Mouse (Mus musculus): ENCODE measurements around the gene S1pr4. TPM values are rescaled to one million over a fixed set of nuclear protein-coding genes. Genes with fewer than 3 reads are reported as not detected.
A peak's percentile ranks its signal among the peaks of the same experiment; 100 is the strongest.

S1pr4 gene
- polyA plus RNA-seq, 1 experiment from 2014 or later = 0.41 TPM

- Histone ChIP-seq H3K4me2 (replicated peaks) (no peak overlapping the region), H3K27ac (replicated peaks) (no peak overlapping the region), H3K9ac (replicated peaks) (no peak overlapping the region; the same call in 1 of the 2 replicates), H3K4me3 (no peak overlapping the region), H3K27me3 (peaks cover 75% of the 10 kb centered on the region), H3K36me3 (peaks cover 26% of the 10 kb centered on the region), H3K9me3 (no peaks in the 10 kb centered on the region), H3K4me1 (peaks cover 27% of the 10 kb centered on the region)
- ATAC-seq (ENCODE audit: low FRiP score, low read depth) = no peak
- WGBS = 61% methylated on average over 18 of the region's 18 CpGs
These were observed 29.5 kb downstream of the S1pr4 start for GRCm38 (mm10) chr10:81470454-81470853.

GRCm38 (mm10) chr10:81469253-81469652 lies 30.7 kb downstream of the S1pr4 start:
- 86% methylated on average over 5 of the region's 5 CpGs for WGBS
- no peak for ATAC-seq (ENCODE audit: low FRiP score, low read depth)
- no peak overlapping the region for H3K4me2 ChIP-seq (replicated peaks)
- peaks cover 39% of the 10 kb centered on the region for H3K4me1 ChIP-seq
- H3K27me3 ChIP-seq = peaks cover 76% of the 10 kb centered on the region
- no peaks in the 10 kb centered on the region for H3K9me3 ChIP-seq
- no peak overlapping the region for H3K27ac ChIP-seq (replicated peaks)
- peaks cover 26% of the 10 kb centered on the region for H3K36me3 ChIP-seq
- no peak overlapping the region for H3K9ac ChIP-seq (replicated peaks)
- H3K4me3 ChIP-seq = no peak overlapping the region

- Histone ChIP-seq H3K36me3 (peaks cover 26% of the 10 kb centered on the region), H3K4me1 (peaks cover 35% of the 10 kb centered on the region), H3K27me3 (peaks cover 85% of the 10 kb centered on the region), H3K9ac (replicated peaks) (no peak overlapping the region), H3K4me3 (no peak overlapping the region), H3K9me3 (no peaks in the 10 kb centered on the region), H3K27ac (replicated peaks) (no peak overlapping the region), H3K4me2 (replicated peaks) (no peak overlapping the region)
- ATAC-seq (ENCODE audit: low FRiP score, low read depth) = no peak
- 79% methylated on average over 16 of the region's 16 CpGs for WGBS
These were observed 32.2 kb downstream of the S1pr4 start for GRCm38 (mm10) chr10:81467670-81468235.

- peaks cover 29% of the 10 kb centered on the region for H3K4me1 ChIP-seq
- no peak overlapping the region for H3K27ac ChIP-seq (replicated peaks)
- H3K9me3 ChIP-seq = no peaks in the 10 kb centered on the region
- no peak overlapping the region for H3K4me2 ChIP-seq (replicated peaks)
- no peak overlapping the region for H3K4me3 ChIP-seq
- no peak overlapping the region for H3K9ac ChIP-seq (replicated peaks)
- no peak for ATAC-seq (ENCODE audit: low FRiP score, low read depth)
- H3K27me3 ChIP-seq = peaks cover 91% of the 10 kb centered on the region
- WGBS = 64% methylated on average over 14 of the region's 14 CpGs
- H3K36me3 ChIP-seq = peaks cover 28% of the 10 kb centered on the region
These were observed 33.1 kb downstream of the S1pr4 start for GRCm38 (mm10) chr10:81466881-81467280.

- peaks cover 95% of the 10 kb centered on the region for H3K27me3 ChIP-seq
- no peak for ATAC-seq (ENCODE audit: low FRiP score, low read depth)
- H3K9me3 ChIP-seq = no peaks in the 10 kb centered on the region
- no peak overlapping the region for H3K4me2 ChIP-seq (replicated peaks)
- peaks cover 29% of the 10 kb centered on the region for H3K36me3 ChIP-seq
- H3K4me3 ChIP-seq = no peak overlapping the region
- peaks cover 25% of the 10 kb centered on the region for H3K4me1 ChIP-seq
- H3K9ac ChIP-seq (replicated peaks) = no peak overlapping the region
- 76% methylated on average over 2 of the region's 2 CpGs for WGBS
- H3K27ac ChIP-seq (replicated peaks) = no peak overlapping the region
These were observed 33.9 kb downstream of the S1pr4 start for GRCm38 (mm10) chr10:81466066-81466465.

- WGBS = 2% methylated on average over 5 of the region's 5 CpGs
- H3K4me1 ChIP-seq = peaks cover 19% of the 10 kb centered on the region
- H3K27me3 ChIP-seq = peaks cover 95% of the 10 kb centered on the region
- peak; percentile 5; the same call in 1 of the 2 replicates for ATAC-seq (ENCODE audit: low FRiP score, low read depth)
- H3K9me3 ChIP-seq = no peaks in the 10 kb centered on the region
- no peak overlapping the region for H3K4me3 ChIP-seq
- H3K36me3 ChIP-seq = peaks cover 29% of the 10 kb centered on the region
- peak overlapping the region; percentile 58; the same call in 1 of the 2 replicates for H3K4me2 ChIP-seq (replicated peaks)
- H3K27ac ChIP-seq (replicated peaks) = no peak overlapping the region
- 0 out of 2 replicates have a peak overlapping the region, but pooled peaks have one; percentile 24 for H3K9ac ChIP-seq (replicated peaks)
These were observed 34.7 kb downstream of the S1pr4 start for GRCm38 (mm10) chr10:81465265-81465645.

- 3% methylated on average over 32 of the region's 33 CpGs for WGBS
- peak overlapping the region; percentile 58 for H3K4me2 ChIP-seq (replicated peaks)
- H3K4me3 ChIP-seq = peak overlapping the region; percentile 39
- peak overlapping the region; percentile 45; the same call in 1 of the 2 replicates for H3K9ac ChIP-seq (replicated peaks)
- no peaks in the 10 kb centered on the region for H3K9me3 ChIP-seq
- peaks cover 29% of the 10 kb centered on the region for H3K36me3 ChIP-seq
- peaks cover 22% of the 10 kb centered on the region for H3K4me1 ChIP-seq
- peaks cover 96% of the 10 kb centered on the region for H3K27me3 ChIP-seq
- peak; percentile 90 for ATAC-seq (ENCODE audit: low FRiP score, low read depth)
- no peak overlapping the region for H3K27ac ChIP-seq (replicated peaks)
These were observed 35.3 kb downstream of the S1pr4 start for GRCm38 (mm10) chr10:81464405-81465264.

- Histone ChIP-seq H3K36me3 (peaks cover 23% of the 10 kb centered on the region), H3K4me2 (replicated peaks) (peak overlapping the region; percentile 58; the same call in 1 of the 2 replicates)
These were observed 36.4 kb downstream of the S1pr4 start for GRCm38 (mm10) chr10:81463531-81463930.

GRCm38 (mm10) chr10:81462917-81463316 lies 37.0 kb downstream of the S1pr4 start:
- ATAC-seq (ENCODE audit: low FRiP score, low read depth) = no peak

More at GRCm38 (mm10) chr10:81463531-81463930, 36.4 kb downstream of the S1pr4 start:
- no peak overlapping the region for H3K27ac ChIP-seq (replicated peaks)
- H3K9ac ChIP-seq (replicated peaks) = no peak overlapping the region
- no peak for ATAC-seq (ENCODE audit: low FRiP score, low read depth)
- H3K27me3 ChIP-seq = peaks cover 96% of the 10 kb centered on the region
- H3K4me3 ChIP-seq = no peak overlapping the region
- H3K9me3 ChIP-seq = no peaks in the 10 kb centered on the region
- H3K4me1 ChIP-seq = peaks cover 22% of the 10 kb centered on the region
- WGBS = 68% methylated on average over 4 of the region's 4 CpGs

GRCm38 (mm10) chr10:81462415-81462804 lies 37.5 kb downstream of the S1pr4 start:
- WGBS = 36% methylated on average over 7 of the region's 7 CpGs
- ATAC-seq (ENCODE audit: low FRiP score, low read depth) = no peak
- no peak overlapping the region for H3K9ac ChIP-seq (replicated peaks)
- H3K36me3 ChIP-seq = peaks cover 13% of the 10 kb centered on the region
- H3K9me3 ChIP-seq = no peaks in the 10 kb centered on the region
- H3K4me3 ChIP-seq = no peak overlapping the region
- no peak overlapping the region for H3K4me2 ChIP-seq (replicated peaks)
- no peak overlapping the region for H3K27ac ChIP-seq (replicated peaks)
- peaks cover 97% of the 10 kb centered on the region for H3K27me3 ChIP-seq
- peaks cover 22% of the 10 kb centered on the region for H3K4me1 ChIP-seq

More at GRCm38 (mm10) chr10:81462917-81463316, 37.0 kb downstream of the S1pr4 start:
- H3K9ac ChIP-seq (replicated peaks) = no peak overlapping the region
- peaks cover 22% of the 10 kb centered on the region for H3K4me1 ChIP-seq
- no peak overlapping the region for H3K4me3 ChIP-seq
- H3K4me2 ChIP-seq (replicated peaks) = no peak overlapping the region
- WGBS = 82% methylated on average over 7 of the region's 7 CpGs
- no peaks in the 10 kb centered on the region for H3K9me3 ChIP-seq
- H3K36me3 ChIP-seq = peaks cover 18% of the 10 kb centered on the region
- peaks cover 97% of the 10 kb centered on the region for H3K27me3 ChIP-seq
- no peak overlapping the region for H3K27ac ChIP-seq (replicated peaks)

GRCm38 (mm10) chr10:81461673-81462414 lies 38.1 kb downstream of the S1pr4 start:
- no peak overlapping the region for H3K4me2 ChIP-seq (replicated peaks)
- no peaks in the 10 kb centered on the region for H3K9me3 ChIP-seq
- H3K27me3 ChIP-seq = peaks cover 97% of the 10 kb centered on the region
- H3K9ac ChIP-seq (replicated peaks) = no peak overlapping the region
- no peak for ATAC-seq (ENCODE audit: low FRiP score, low read depth)
- peaks cover 22% of the 10 kb centered on the region for H3K4me1 ChIP-seq
- peaks cover 8% of the 10 kb centered on the region for H3K36me3 ChIP-seq
- H3K4me3 ChIP-seq = no peak overlapping the region
- 10% methylated on average over 16 of the region's 16 CpGs for WGBS
- no peak overlapping the region for H3K27ac ChIP-seq (replicated peaks)

Data from midbrain, embryonic 12.5 days (tissue).